Mouse (Mus musculus): ENCODE measurements around the gene Klk1b3.

DNA sequence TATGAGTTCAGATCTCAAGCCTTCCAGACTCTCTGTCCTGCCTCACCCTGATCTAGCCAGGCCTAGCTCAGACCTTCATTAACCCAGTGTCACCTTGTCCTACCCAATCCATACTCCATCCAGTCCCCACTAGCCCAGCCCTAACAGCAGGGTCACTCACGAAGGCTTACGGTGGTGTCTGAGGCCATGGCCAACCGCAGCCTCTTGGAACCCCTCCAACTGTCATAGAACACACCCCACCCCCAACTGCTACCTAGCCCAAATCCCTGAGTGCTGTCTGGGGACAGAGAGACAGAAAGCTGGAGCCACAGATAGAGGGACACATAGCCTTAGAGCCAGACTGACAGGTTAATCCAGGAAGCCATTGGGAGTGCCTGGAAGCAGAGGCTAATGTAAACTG, 37.9 kb downstream of the Klk1b3 start, which contains the start of gene Gm36864:
- no peak for TF ChIP-seq POLR2A (IDR thresholded peaks at IDR 0.05; ENCODE audit: borderline replicate concordance, control insufficient read depth, low read depth, low read length)
- TF ChIP-seq CTCF (IDR thresholded peaks at IDR 0.05; ENCODE audit: control insufficient read depth, insufficient read depth, low read length): no peak

All from bone marrow, adult 2 months (tissue).